Mouse (Mus musculus) left cerebral cortex, adult 9 months (tissue): Measurements from ENCODE around the gene 1110032A03Rik.
A peak's percentile ranks its signal among the peaks of the same experiment; 100 is the strongest.

ENCODE experiments used
- DNase-seq, 2 experiments: peaks; one replicate each; pipeline ENCODE4 v3.0.0; 2022; ENCODE audit warnings: low spot score in 2 of 2

The 1110032A03Rik gene

GRCm38 (mm10) chr9:50770011-50770410 lies 5.3 kb downstream of the 1110032A03Rik start:
- no peak for DNase-seq

GRCm38 (mm10) chr9:50768107-50769002 lies 7.0 kb downstream of the 1110032A03Rik start, which contains the start of gene Fdxacb1:
TSS of gene Fdxacb1 (plus strand) at chr9:50768236.
- peak; percentile 97 to 99 for DNase-seq

- DNase-seq: no peak
Measured at GRCm38 (mm10) chr9:50767531-50768106, 7.7 kb downstream of the 1110032A03Rik start.

- no peak for DNase-seq
Measured at GRCm38 (mm10) chr9:50763331-50763730, 12.0 kb downstream of the 1110032A03Rik start.

- DNase-seq: no peak
Measured at GRCm38 (mm10) chr9:50761520-50762243, 13.6 kb downstream of the 1110032A03Rik start.

- DNase-seq: no peak
Measured at GRCm38 (mm10) chr9:50756711-50757110, 18.6 kb downstream of the 1110032A03Rik start.

GRCm38 (mm10) chr9:50753947-50754346 lies 21.4 kb downstream of the 1110032A03Rik start:
- no peak for DNase-seq

GRCm38 (mm10) chr9:50752784-50753615 lies 22.3 kb downstream of the 1110032A03Rik start:
- peak; percentile 59 to 80 for DNase-seq

- no peak for DNase-seq
Measured at GRCm38 (mm10) chr9:50752054-50752602, 23.2 kb downstream of the 1110032A03Rik start, which contains the start of gene Hspb2. TSS of gene Hspb2 (minus strand) at chr9:50752354.

GRCm38 (mm10) chr9:50751323-50751722 lies 24.0 kb downstream of the 1110032A03Rik start, which contains the start of gene Cryab:
TSS of gene Cryab (plus strand) at chr9:50751325.
- DNase-seq: no peak

GRCm38 (mm10) chr9:50750706-50751105 lies 24.6 kb downstream of the 1110032A03Rik start:
- DNase-seq: no peak

GRCm38 (mm10) chr9:50746214-50746677 lies 29.1 kb downstream of the 1110032A03Rik start, which contains the start of gene 2310030G06Rik:
TSS of gene 2310030G06Rik (minus strand) at chr9:50746536.
- DNase-seq: no peak

GRCm38 (mm10) chr9:50745806-50746205 lies 29.5 kb downstream of the 1110032A03Rik start:
- no peak for DNase-seq

- no peak for DNase-seq
Measured at GRCm38 (mm10) chr9:50742744-50743143, 32.6 kb downstream of the 1110032A03Rik start.

GRCm38 (mm10) chr9:50742261-50742660 lies 33.1 kb downstream of the 1110032A03Rik start:
- DNase-seq: no peak

GRCm38 (mm10) chr9:50740867-50741784 lies 34.2 kb downstream of the 1110032A03Rik start:
- DNase-seq: no peak

GRCm38 (mm10) chr9:50738914-50739870 lies 36.1 kb downstream of the 1110032A03Rik start, which contains the start of gene Dixdc1:
TSS of gene Dixdc1 (minus strand) at chr9:50739517.
- DNase-seq: peak; percentile 86 to 92

- peak in 1 of 2 experiments; percentile 61 for DNase-seq
Measured at GRCm38 (mm10) chr9:50734989-50735388, 40.3 kb downstream of the 1110032A03Rik start.
